Mouse (Mus musculus): Measurements from ENCODE around the gene Zbtb8b.

GRCm38 (mm10) chr4:129441145-129441544 lies 492 bp upstream of the Zbtb8b start:
- TF ChIP-seq POLR2A (IDR thresholded peaks at IDR 0.05; ENCODE audit: low read depth, low read length): no peak
- TF ChIP-seq CTCF (IDR thresholded peaks at IDR 0.05; ENCODE audit: borderline replicate concordance, insufficient read depth, low read length): no peak

Measured in embryonic fibroblast, embryonic 13.5 days (primary cell).